In genomic region chr4:141159093-141159492, GRCm38 (mm10) we compare ENCODE assay signal across 13 mouse cellular contexts. TPM values are rescaled to one million over a fixed set of nuclear protein-coding genes. Genes with fewer than 3 reads are reported as not detected.
DNase-seq lines count a peak whose midpoint lies in the region; ATAC-seq and TF ChIP-seq lines count a peak whose summit lies in the region.
"Had no signal": no experiment of that assay in that cellular context is flagged by ENCODE, and none has a peak within 500 bp of the region (broad histone marks: within the 10 kb centered on the region; RNA-seq: fewer than 3 reads in every experiment).

No protein-coding gene starts in this region.

- intact Hi-C loops in left cerebral cortex, postnatal 36 days (cut with DNase I): no loop called here

- no peak overlapping the region for H3K4me2 ChIP-seq in kidney, embryonic 15.5 days
- H3K4me2 ChIP-seq: forebrain, embryonic 13.5 days had no signal

- peaks cover 43% of the 10 kb centered on the region for H3K79me2 ChIP-seq in MEL (ENCODE audit: control insufficient read depth, insufficient read depth, low read length, poor library complexity)

- DNase-seq in kidney, postnatal 25 days: no peak
- peak; percentile 18 for DNase-seq in MEL (ENCODE audit: low read depth, low spot score)
- DNase-seq in right cerebral cortex, adult 2 months (ENCODE audit: low spot score in 2 of 2): no peak
- no peak for DNase-seq in left cerebral cortex, postnatal 36 days (ENCODE audit: low spot score in 2 of 2)
- DNase-seq in urinary bladder, postnatal 25 days (ENCODE audit: low spot score): no peak
- DNase-seq: cerebellum, postnatal 14 days; heart, adult 18-20 months; kidney, adult 18-20 months; lung, postnatal 14 days had no signal

- 52% methylated on average over 11 of the region's 11 CpGs for WGBS in kidney, embryonic 15.5 days

- TF ChIP-seq CTCF in MEL (IDR thresholded peaks at IDR 0.05 in 2 of 3, conservative IDR thresholded peaks at IDR 0.05 in 1 of 3; ENCODE audit: control insufficient read depth in 1 of 3, insufficient read depth in 1 of 3, low read depth in 2 of 3, low read length in 3 of 3, poor library complexity in 1 of 3, severe bottlenecking in 1 of 3): no peak

- no peak for TF ChIP-seq EP300 in MEL (IDR thresholded peaks at IDR 0.05; ENCODE audit: low read depth in 1 of 2, low read length in 2 of 2)

- no peak overlapping the region for H3K9ac ChIP-seq in kidney, embryonic 15.5 days
- no peak overlapping the region for H3K9ac ChIP-seq in MEL (ENCODE audit: control insufficient read depth, low read depth, low read length, poor library complexity, severe bottlenecking)
- H3K9ac ChIP-seq: forebrain, embryonic 13.5 days had no signal

- peak overlapping the region; percentile 51 for H3K27ac ChIP-seq in kidney, embryonic 15.5 days
- H3K27ac ChIP-seq in MEL (ENCODE audit: control insufficient read depth, low read depth, low read length): peak overlapping the region; percentile 26; the same call in 1 of the 2 replicates
- H3K27ac ChIP-seq: forebrain, embryonic 13.5 days had no signal

- peaks cover 30% of the 10 kb centered on the region for H3K4me1 ChIP-seq in kidney, embryonic 15.5 days
- H3K4me1 ChIP-seq in MEL (ENCODE audit: control insufficient read depth in 1 of 2, insufficient read depth in 2 of 2, low read length in 2 of 2): peaks cover 17 to 37% of the 10 kb centered on the region in 2 experiments
- peaks cover 95% of the 10 kb centered on the region for H3K4me1 ChIP-seq in erythroblast, embryonic 14.5 days (ENCODE audit: control insufficient read depth)

- H3K4me3 ChIP-seq in kidney, embryonic 15.5 days (replicated peaks): no peak overlapping the region
- H3K4me3 ChIP-seq in MEL (ENCODE audit: control insufficient read depth in 1 of 2, insufficient read depth in 1 of 2, low read depth in 2 of 2, low read length in 2 of 2): no peak overlapping the region
- peak overlapping the region; percentile 17 for H3K4me3 ChIP-seq in erythroblast, embryonic 14.5 days (replicated peaks)
- H3K4me3 ChIP-seq: forebrain, embryonic 13.5 days had no signal

- no peak for TF ChIP-seq RAD21 in MEL (IDR thresholded peaks at IDR 0.05; ENCODE audit: low read depth, low read length)

- ATAC-seq in kidney, embryonic 15.5 days (replicated peaks; ENCODE audit: low FRiP score): no peak
- peak; percentile 27; the same call in 1 of the 2 replicates for ATAC-seq in megakaryocyte progenitor cell, adult 5-6 weeks (replicated peaks; ENCODE audit: poor library complexity)
- ATAC-seq: forebrain, embryonic 13.5 days had no signal

- H3K36me3 ChIP-seq in kidney, embryonic 15.5 days: 0 out of 2 replicates have a peak, but pooled peaks cover 3% of the 10 kb centered on the region
- H3K36me3 ChIP-seq in MEL (ENCODE audit: control insufficient read depth in 1 of 2, insufficient read depth in 2 of 2, low read length in 2 of 2): peaks cover 3 to 36% of the 10 kb centered on the region in 2 experiments; a peak in 3 of 4 replicates
- peaks cover 85% of the 10 kb centered on the region for H3K36me3 ChIP-seq in erythroblast, embryonic 14.5 days (ENCODE audit: control insufficient read depth)

- no peak for TF ChIP-seq POLR2A in MEL (IDR thresholded peaks at IDR 0.05; ENCODE audit: control insufficient read depth in 1 of 2, insufficient read depth in 1 of 2, low read depth in 1 of 2, low read length in 2 of 2, poor library complexity in 1 of 2)

- H3K9me3 ChIP-seq in kidney, embryonic 15.5 days (replicated peaks): no peaks in the 10 kb centered on the region
- no peaks in the 10 kb centered on the region for H3K9me3 ChIP-seq in MEL (replicated peaks; ENCODE audit: insufficient read depth, low read length)
- no peaks in the 10 kb centered on the region for H3K9me3 ChIP-seq in erythroblast, embryonic 14.5 days (ENCODE audit: control insufficient read depth, low read length)
- H3K9me3 ChIP-seq: forebrain, embryonic 13.5 days had no signal

- H3K27me3 ChIP-seq in kidney, embryonic 15.5 days: no peaks in the 10 kb centered on the region
- no peaks in the 10 kb centered on the region for H3K27me3 ChIP-seq in MEL (ENCODE audit: control insufficient read depth in 1 of 2, insufficient read depth in 2 of 2, low read length in 2 of 2)
- H3K27me3 ChIP-seq in erythroblast, embryonic 14.5 days (ENCODE audit: control insufficient read depth): no peaks in the 10 kb centered on the region
- H3K27me3 ChIP-seq: forebrain, embryonic 13.5 days had no signal

TF ChIP-seq in MEL, 35 proteins besides CTCF, POLR2A, EP300 and RAD21:
- TF ChIP-seq UBTF (IDR thresholded peaks at IDR 0.05; ENCODE audit: borderline replicate concordance, insufficient read depth, low read depth, low read length) (no peak), E2F4 (IDR thresholded peaks at IDR 0.05; ENCODE audit: borderline replicate concordance, low read depth, low read length) (no peak), SIN3A (IDR thresholded peaks at IDR 0.05; ENCODE audit: low read length) (no peak), MAX (IDR thresholded peaks at IDR 0.05; ENCODE audit: low read length) (no peak), JUND (IDR thresholded peaks at IDR 0.05; ENCODE audit: low read depth, low read length) (no peak), ELF1 (IDR thresholded peaks at IDR 0.05; ENCODE audit: low read depth, low read length) (no peak), CHD1 (IDR thresholded peaks at IDR 0.05; ENCODE audit: low read depth, low read length) (no peak)

RNA-seq across cellular contexts. Expression of gene Fbxo42, which starts 11.4 kb away (rescaled TPM):
- 22.4 and 23.0 TPM in 2 replicates for polyA plus RNA-seq in kidney, embryonic 15.5 days (2015; fragmentation: Nextera tagmentation; extraction: Ambion mirVana)
- total RNA-seq in MEL (2012; rRNA removed): 10.1 and 11.2 TPM in 2 replicates
- 100 to 1,000 TPM in 1 of 2 experiments, 10 to 100 TPM in 1; 23.1 to 260 TPM for polyA plus RNA-seq in MEL (2012; ENCODE audit: insufficient read depth in 1 of 2, insufficient read length in 2 of 2, low read depth in 1 of 2, low replicate concordance in 2 of 2, missing spikeins in 1 of 2)
- polyA plus RNA-seq in erythroblast, embryonic 14.5 days (2012): 6.2 and 6.5 TPM in 2 replicates
- total RNA-seq in megakaryocyte progenitor cell, adult 5-6 weeks (2015): 15.4 and 16.4 TPM in 2 replicates
- total RNA-seq in megakaryocyte progenitor cell, adult 5-6 weeks (2017): 10.5 and 11.4 TPM in 2 replicates
- total RNA-seq in left cerebral cortex, postnatal 36 days (2021): 10 to 100 TPM; 30.5 to 31.6 TPM

RNA-seq across cellular contexts. Expression of gene Szrd1, which starts 19.5 kb away (rescaled TPM):
- polyA plus RNA-seq in kidney, embryonic 15.5 days (2015; fragmentation: Nextera tagmentation; extraction: Ambion mirVana): 49.6 and 50.4 TPM in 2 replicates
- 63.0 and 64.4 TPM in 2 replicates for total RNA-seq in MEL (2012; rRNA removed)
- polyA plus RNA-seq in MEL (2012; ENCODE audit: insufficient read depth in 1 of 2, insufficient read length in 2 of 2, low read depth in 1 of 2, low replicate concordance in 2 of 2, missing spikeins in 1 of 2): 100 to 1,000 TPM in 1 of 2 experiments, not detected in 1; 137 TPM
- 10.7 and 11.2 TPM in 2 replicates for polyA plus RNA-seq in erythroblast, embryonic 14.5 days (2012)
- 33.2 and 43.0 TPM in 2 replicates for total RNA-seq in megakaryocyte progenitor cell, adult 5-6 weeks (2015)
- 38.8 and 52.7 TPM in 2 replicates for total RNA-seq in megakaryocyte progenitor cell, adult 5-6 weeks (2017)
- 10 to 100 TPM; 48.2 to 48.8 TPM for total RNA-seq in left cerebral cortex, postnatal 36 days (2021)

RNA-seq across cellular contexts. Expression of gene Rsg1, which starts 54.7 kb away (rescaled TPM):
- 5.9 and 6.8 TPM in 2 replicates for polyA plus RNA-seq in kidney, embryonic 15.5 days (2015; fragmentation: Nextera tagmentation; extraction: Ambion mirVana)
- 3.7 and 5.8 TPM in 2 replicates for total RNA-seq in MEL (2012; rRNA removed)
- polyA plus RNA-seq in MEL (2012; ENCODE audit: insufficient read depth in 1 of 2, insufficient read length in 2 of 2, low read depth in 1 of 2, low replicate concordance in 2 of 2, missing spikeins in 1 of 2): 1 to 10 TPM in 1 of 2 experiments, not detected in 1; 4.8 TPM
- not detected in 2 replicates for polyA plus RNA-seq in erythroblast, embryonic 14.5 days (2012)
- 0.73 and 1.4 TPM in 2 replicates for total RNA-seq in megakaryocyte progenitor cell, adult 5-6 weeks (2015)
- total RNA-seq in megakaryocyte progenitor cell, adult 5-6 weeks (2017): 1.8 and 3.5 TPM in 2 replicates
- 1 to 10 TPM; 3.2 to 3.3 TPM for total RNA-seq in left cerebral cortex, postnatal 36 days (2021)
